Mouse (Mus musculus): ENCODE results near the gene Map3k15. TPM values are rescaled to one million over a fixed set of nuclear protein-coding genes. Genes with fewer than 3 reads are reported as not detected.

The Map3k15 gene
- 0.23 and 0.35 TPM in 2 replicates for polyA plus RNA-seq (2014; fragmentation: Nextera tagmentation; extraction: Ambion mirVana)

GRCm38 (mm10) chrX:159988002-159988960, at the start of gene Map3k15:
Map3k15 (plus strand) TSS chrX:159988433.
- peak; percentile 39; the same call in 1 of the 2 replicates for ATAC-seq (ENCODE audit: insufficient number of reproducible peaks, insufficient read depth, low FRiP score, low read depth)
- no peaks in the 10 kb centered on the region for H3K4me1 ChIP-seq (ENCODE audit: control insufficient read depth in 2 of 2, insufficient read depth in 2 of 2, low read length in 2 of 2)
- H3K9me3 ChIP-seq (ENCODE audit: control insufficient read depth, low read length): no peaks in the 10 kb centered on the region
- H3K36me3 ChIP-seq (ENCODE audit: control insufficient read depth, insufficient read depth, low read length): no peaks in the 10 kb centered on the region
- peak within 1 kb of the TSS; percentile 45 to 47 for H3K4me3 ChIP-seq (ENCODE audit: control insufficient read depth in 1 of 2, insufficient read depth in 1 of 2, low read depth in 1 of 2, low read length in 2 of 2)
- H3K4me2 ChIP-seq (ENCODE audit: low read length): peak within 1 kb of the TSS; percentile 74
- no peaks in the 10 kb centered on the region for H3K27me3 ChIP-seq (ENCODE audit: control insufficient read depth, insufficient read depth, low read length)
- H3K27ac ChIP-seq (replicated peaks in 1 of 2; ENCODE audit: control insufficient read depth in 1 of 2, insufficient read depth in 1 of 2, low read depth in 2 of 2, low read length in 2 of 2): no peak within 1 kb of the TSS
- 29% methylated on average over 63 of the region's 108 CpGs for WGBS
- H3K9ac ChIP-seq (ENCODE audit: low read length): peak within 1 kb of the TSS; percentile 62

- Histone ChIP-seq H3K36me3 (ENCODE audit: control insufficient read depth, insufficient read depth, low read length) (no peaks in the 10 kb centered on the region), H3K27ac (replicated peaks in 1 of 2; ENCODE audit: control insufficient read depth in 1 of 2, insufficient read depth in 1 of 2, low read depth in 2 of 2, low read length in 2 of 2) (peak overlapping the region; percentile 93 to 98), H3K4me3 (ENCODE audit: control insufficient read depth in 1 of 2, insufficient read depth in 1 of 2, low read depth in 1 of 2, low read length in 2 of 2) (peak overlapping the region in 1 of 2 experiments; percentile 38; a peak in 1 of 4 replicates), H3K4me1 (ENCODE audit: control insufficient read depth in 2 of 2, insufficient read depth in 2 of 2, low read length in 2 of 2) (peaks cover 0 to 3% of the 10 kb centered on the region in 2 experiments; a peak in 1 of 4 replicates), H3K9ac (ENCODE audit: low read length) (peak overlapping the region; percentile 74; the same call in 1 of the 2 replicates), H3K27me3 (ENCODE audit: control insufficient read depth, insufficient read depth, low read length) (no peaks in the 10 kb centered on the region), H3K9me3 (ENCODE audit: control insufficient read depth, low read length) (no peaks in the 10 kb centered on the region), H3K4me2 (ENCODE audit: low read length) (peak overlapping the region; percentile 57)
- WGBS: 40% methylated on average over 2 of the region's 2 CpGs
- peak; percentile 82 for ATAC-seq (ENCODE audit: insufficient number of reproducible peaks, insufficient read depth, low FRiP score, low read depth)
Observed at GRCm38 (mm10) chrX:159942569-159942968, 45.7 kb upstream of the Map3k15 start.

GRCm38 (mm10) chrX:159943586-159943985, 44.6 kb upstream of the Map3k15 start:
- H3K9me3 ChIP-seq (ENCODE audit: control insufficient read depth, low read length): no peaks in the 10 kb centered on the region
- peak overlapping the region; percentile 93 to 98 for H3K27ac ChIP-seq (replicated peaks in 1 of 2; ENCODE audit: control insufficient read depth in 1 of 2, insufficient read depth in 1 of 2, low read depth in 2 of 2, low read length in 2 of 2)

GRCm38 (mm10) chrX:159953546-159954429, 34.4 kb upstream of the Map3k15 start:
- no peak for ATAC-seq (ENCODE audit: insufficient number of reproducible peaks, insufficient read depth, low FRiP score, low read depth)

More at GRCm38 (mm10) chrX:159943586-159943985, 44.6 kb upstream of the Map3k15 start:
- whole genome bisulfite sequencing: 43% methylated on average over 1 of the region's 1 CpGs
- peak overlapping the region; percentile 32 to 38 for H3K4me3 ChIP-seq (ENCODE audit: control insufficient read depth in 1 of 2, insufficient read depth in 1 of 2, low read depth in 1 of 2, low read length in 2 of 2)
- peaks cover 0 to 3% of the 10 kb centered on the region in 2 experiments; a peak in 1 of 4 replicates for H3K4me1 ChIP-seq (ENCODE audit: control insufficient read depth in 2 of 2, insufficient read depth in 2 of 2, low read length in 2 of 2)
- no peak for ATAC-seq (ENCODE audit: insufficient number of reproducible peaks, insufficient read depth, low FRiP score, low read depth)
- H3K4me2 ChIP-seq (ENCODE audit: low read length): peak overlapping the region; percentile 57
- no peaks in the 10 kb centered on the region for H3K27me3 ChIP-seq (ENCODE audit: control insufficient read depth, insufficient read depth, low read length)
- H3K9ac ChIP-seq (ENCODE audit: low read length): peak overlapping the region; percentile 74
- H3K36me3 ChIP-seq (ENCODE audit: control insufficient read depth, insufficient read depth, low read length): no peaks in the 10 kb centered on the region

GRCm38 (mm10) chrX:159954430-159954779, 33.8 kb upstream of the Map3k15 start:
- 46% methylated on average over 4 of the region's 4 CpGs for WGBS
- Histone ChIP-seq H3K9ac (ENCODE audit: low read length) (no peak overlapping the region), H3K9me3 (ENCODE audit: control insufficient read depth, low read length) (no peaks in the 10 kb centered on the region), H3K27ac (replicated peaks in 1 of 2; ENCODE audit: control insufficient read depth in 1 of 2, insufficient read depth in 1 of 2, low read depth in 2 of 2, low read length in 2 of 2) (0 out of 4 replicates have a peak overlapping the region, but pooled peaks of 1 of the 2 experiments have one; percentile 9), H3K4me2 (ENCODE audit: low read length) (no peak overlapping the region), H3K27me3 (ENCODE audit: control insufficient read depth, insufficient read depth, low read length) (no peaks in the 10 kb centered on the region), H3K4me1 (ENCODE audit: control insufficient read depth in 2 of 2, insufficient read depth in 2 of 2, low read length in 2 of 2) (peaks cover 10 to 33% of the 10 kb centered on the region in 2 experiments), H3K36me3 (ENCODE audit: control insufficient read depth, insufficient read depth, low read length) (peaks cover 10% of the 10 kb centered on the region; the same call in 1 of the 2 replicates), H3K4me3 (ENCODE audit: control insufficient read depth in 1 of 2, insufficient read depth in 1 of 2, low read depth in 1 of 2, low read length in 2 of 2) (no peak overlapping the region)
- no peak for ATAC-seq (ENCODE audit: insufficient number of reproducible peaks, insufficient read depth, low FRiP score, low read depth)

More at GRCm38 (mm10) chrX:159953546-159954429, 34.4 kb upstream of the Map3k15 start:
- Histone ChIP-seq H3K4me1 (ENCODE audit: control insufficient read depth in 2 of 2, insufficient read depth in 2 of 2, low read length in 2 of 2) (peaks cover 10 to 33% of the 10 kb centered on the region in 2 experiments), H3K27ac (replicated peaks in 1 of 2; ENCODE audit: control insufficient read depth in 1 of 2, insufficient read depth in 1 of 2, low read depth in 2 of 2, low read length in 2 of 2) (no peak overlapping the region), H3K9me3 (ENCODE audit: control insufficient read depth, low read length) (no peaks in the 10 kb centered on the region), H3K4me3 (ENCODE audit: control insufficient read depth in 1 of 2, insufficient read depth in 1 of 2, low read depth in 1 of 2, low read length in 2 of 2) (no peak overlapping the region), H3K4me2 (ENCODE audit: low read length) (no peak overlapping the region), H3K27me3 (ENCODE audit: control insufficient read depth, insufficient read depth, low read length) (no peaks in the 10 kb centered on the region), H3K9ac (ENCODE audit: low read length) (no peak overlapping the region), H3K36me3 (ENCODE audit: control insufficient read depth, insufficient read depth, low read length) (peaks cover 7% of the 10 kb centered on the region; the same call in 1 of the 2 replicates)
- 61% methylated on average over 7 of the region's 7 CpGs for WGBS

- WGBS: 51% methylated on average over 6 of the region's 6 CpGs
- H3K4me2 ChIP-seq (ENCODE audit: low read length): peak overlapping the region; percentile 11; the same call in 1 of the 2 replicates
Observed at GRCm38 (mm10) chrX:159955433-159955832, 32.8 kb upstream of the Map3k15 start.

GRCm38 (mm10) chrX:159961385-159961784, 26.8 kb upstream of the Map3k15 start:
- no peak for ATAC-seq (ENCODE audit: insufficient number of reproducible peaks, insufficient read depth, low FRiP score, low read depth)
- Histone ChIP-seq H3K4me1 (ENCODE audit: control insufficient read depth in 2 of 2, insufficient read depth in 2 of 2, low read length in 2 of 2) (no peaks in the 10 kb centered on the region), H3K4me2 (ENCODE audit: low read length) (no peak overlapping the region), H3K4me3 (ENCODE audit: control insufficient read depth in 1 of 2, insufficient read depth in 1 of 2, low read depth in 1 of 2, low read length in 2 of 2) (no peak overlapping the region), H3K36me3 (ENCODE audit: control insufficient read depth, insufficient read depth, low read length) (peaks cover 28% of the 10 kb centered on the region; the same call in 1 of the 2 replicates), H3K9me3 (ENCODE audit: control insufficient read depth, low read length) (no peaks in the 10 kb centered on the region), H3K9ac (ENCODE audit: low read length) (no peak overlapping the region), H3K27me3 (ENCODE audit: control insufficient read depth, insufficient read depth, low read length) (no peaks in the 10 kb centered on the region), H3K27ac (replicated peaks in 1 of 2; ENCODE audit: control insufficient read depth in 1 of 2, insufficient read depth in 1 of 2, low read depth in 2 of 2, low read length in 2 of 2) (no peak overlapping the region)
- 52% methylated on average over 2 of the region's 2 CpGs for WGBS

More at GRCm38 (mm10) chrX:159955433-159955832, 32.8 kb upstream of the Map3k15 start:
- H3K9ac ChIP-seq (ENCODE audit: low read length): no peak overlapping the region
- H3K4me3 ChIP-seq (ENCODE audit: control insufficient read depth in 1 of 2, insufficient read depth in 1 of 2, low read depth in 1 of 2, low read length in 2 of 2): no peak overlapping the region
- H3K4me1 ChIP-seq (ENCODE audit: control insufficient read depth in 2 of 2, insufficient read depth in 2 of 2, low read length in 2 of 2): peaks cover 10 to 33% of the 10 kb centered on the region in 2 experiments
- H3K27me3 ChIP-seq (ENCODE audit: control insufficient read depth, insufficient read depth, low read length): no peaks in the 10 kb centered on the region
- ATAC-seq (ENCODE audit: insufficient number of reproducible peaks, insufficient read depth, low FRiP score, low read depth): no peak
- peaks cover 10% of the 10 kb centered on the region; the same call in 1 of the 2 replicates for H3K36me3 ChIP-seq (ENCODE audit: control insufficient read depth, insufficient read depth, low read length)
- no peaks in the 10 kb centered on the region for H3K9me3 ChIP-seq (ENCODE audit: control insufficient read depth, low read length)
- H3K27ac ChIP-seq (replicated peaks in 1 of 2; ENCODE audit: control insufficient read depth in 1 of 2, insufficient read depth in 1 of 2, low read depth in 2 of 2, low read length in 2 of 2): peak overlapping the region in 1 of 2 experiments; percentile 24; a peak in 1 of 4 replicates
